Comparison of ENCODE assay signal across 8 mouse cellular contexts in genomic region chr4:150136693-150137092, GRCm38 (mm10). TPM values are rescaled to one million over a fixed set of nuclear protein-coding genes. Genes with fewer than 3 reads are reported as not detected.
DNase-seq lines count a peak whose midpoint lies in the region; ATAC-seq lines count a peak whose summit lies in the region.

No protein-coding gene starts in this region.

- no peak overlapping the region for H3K9ac ChIP-seq in heart, embryonic 11.5 days (ENCODE audit: low read depth, low read length)
- H3K9ac ChIP-seq in limb, embryonic 13.5 days: no peak overlapping the region

- no peaks in the 10 kb centered on the region for H3K9me3 ChIP-seq in heart, embryonic 11.5 days (replicated peaks; ENCODE audit: control insufficient read depth, low read length)
- no peaks in the 10 kb centered on the region for H3K9me3 ChIP-seq in limb, embryonic 13.5 days

- no peak overlapping the region for H3K4me2 ChIP-seq in heart, embryonic 11.5 days
- H3K4me2 ChIP-seq in limb, embryonic 13.5 days (replicated peaks): 0 out of 2 replicates have a peak overlapping the region, but pooled peaks have one; percentile 23

- H3K36me3 ChIP-seq in heart, embryonic 11.5 days (ENCODE audit: control insufficient read depth, insufficient read depth, low read length): no peaks in the 10 kb centered on the region
- H3K36me3 ChIP-seq in limb, embryonic 13.5 days: no peaks in the 10 kb centered on the region
- no peaks in the 10 kb centered on the region for H3K36me3 ChIP-seq in splenic B cell, adult 2 months (ENCODE audit: control insufficient read depth, insufficient read depth, low read length, poor library complexity, severe bottlenecking)

- H3K4me1 ChIP-seq in heart, embryonic 11.5 days (ENCODE audit: control insufficient read depth, insufficient read depth, low read length): peaks cover 13% of the 10 kb centered on the region
- peaks cover 16% of the 10 kb centered on the region for H3K4me1 ChIP-seq in limb, embryonic 13.5 days

- H3K27ac ChIP-seq in heart, embryonic 11.5 days (ENCODE audit: low read depth, low read length): no peak overlapping the region
- H3K27ac ChIP-seq in limb, embryonic 13.5 days: no peak overlapping the region

- no peak for ATAC-seq in heart, embryonic 11.5 days (replicated peaks; ENCODE audit: insufficient number of reproducible peaks, low FRiP score, low TSS enrichment)
- ATAC-seq in limb, embryonic 13.5 days (ENCODE audit: low FRiP score, low read depth): no peak

- DNase-seq in heart, adult 11 months: peak; percentile 93
- peak; percentile 54 for DNase-seq in cerebellum, adult 9-11 months
- peak; percentile 47 to 76 for DNase-seq in frontal cortex, postnatal 36 days (ENCODE audit: low spot score in 2 of 2)
- DNase-seq in induced T-regulatory cell, adult 2 months (ENCODE audit: low read depth): peak; percentile 79
- peak; percentile 51 to 71 for DNase-seq in monocyte, adult 2 months (ENCODE audit: low read depth in 1 of 2, low spot score in 2 of 2)
- DNase-seq in splenic B cell, adult 2 months (ENCODE audit: low read depth, low spot score): peak; percentile 82

- 6% methylated on average over 10 of the region's 10 CpGs for WGBS in heart, embryonic 11.5 days (ENCODE audit: insufficient replicate concordance)
- 7% methylated on average over 10 of the region's 10 CpGs for WGBS in limb, embryonic 13.5 days

- H3K27me3 ChIP-seq in heart, embryonic 11.5 days (ENCODE audit: control insufficient read depth, insufficient read depth, low read length): 0 out of 2 replicates have a peak, but pooled peaks cover 2% of the 10 kb centered on the region
- no peaks in the 10 kb centered on the region for H3K27me3 ChIP-seq in limb, embryonic 13.5 days
- no peaks in the 10 kb centered on the region for H3K27me3 ChIP-seq in splenic B cell, adult 2 months (ENCODE audit: control insufficient read depth, insufficient read depth, low read length, poor library complexity, severe bottlenecking)

- no peak overlapping the region for H3K4me3 ChIP-seq in heart, embryonic 11.5 days (ENCODE audit: low read depth, low read length)
- no peak overlapping the region for H3K4me3 ChIP-seq in limb, embryonic 13.5 days

RNA-seq across cellular contexts. Expression of gene Slc2a7, which starts 12.1 kb away (rescaled TPM):
- not detected in 2 replicates for polyA plus RNA-seq in heart, embryonic 11.5 days (2014; fragmentation: Nextera tagmentation; extraction: Ambion mirVana)
- not detected in 2 replicates for polyA plus RNA-seq in limb, embryonic 13.5 days (2015; fragmentation: Nextera tagmentation; extraction: Ambion mirVana)

RNA-seq across cellular contexts. Expression of gene Slc2a5, which starts 17.6 kb away (rescaled TPM):
- 0.79 and 1.3 TPM in 2 replicates for polyA plus RNA-seq in heart, embryonic 11.5 days (2014; fragmentation: Nextera tagmentation; extraction: Ambion mirVana)
- 2.2 TPM in 2 replicates for polyA plus RNA-seq in limb, embryonic 13.5 days (2015; fragmentation: Nextera tagmentation; extraction: Ambion mirVana)

RNA-seq across cellular contexts. Expression of gene Gpr157, which starts 49.5 kb away (rescaled TPM):
- 1.3 and 1.5 TPM in 2 replicates for polyA plus RNA-seq in heart, embryonic 11.5 days (2014; fragmentation: Nextera tagmentation; extraction: Ambion mirVana)
- 1.2 TPM in 2 replicates for polyA plus RNA-seq in limb, embryonic 13.5 days (2015; fragmentation: Nextera tagmentation; extraction: Ambion mirVana)
